Mouse (Mus musculus): ENCODE data around the gene Ankra2. TPM values are rescaled to one million over a fixed set of nuclear protein-coding genes. Genes with fewer than 3 reads are reported as not detected.

The Ankra2 gene
- polyA plus RNA-seq, 1 experiment from 2014 or later: 20.5 TPM

GRCm38 (mm10) chr13:98317911-98318310 is 55.0 kb downstream of the Ankra2 start:
- H3K27ac ChIP-seq (replicated peaks): no peak overlapping the region
- no peak overlapping the region for H3K4me3 ChIP-seq (ENCODE audit: low read depth, low read length)
- no peaks in the 10 kb centered on the region; the same call in 1 of the 2 replicates for H3K4me1 ChIP-seq (replicated peaks; ENCODE audit: control insufficient read depth, insufficient read depth)
- no peaks in the 10 kb centered on the region for H3K9me3 ChIP-seq (ENCODE audit: control insufficient read depth, low read length)
- no peak overlapping the region for H3K9ac ChIP-seq (ENCODE audit: low read length)
- H3K4me2 ChIP-seq (replicated peaks; ENCODE audit: low read depth): no peak overlapping the region
- no peaks in the 10 kb centered on the region for H3K36me3 ChIP-seq (ENCODE audit: control insufficient read depth, insufficient read depth, low read length)
- DNase-seq (ENCODE audit: low spot score) (no peak), ATAC-seq (ENCODE audit: low FRiP score, low TSS enrichment) (no peak)
- no peaks in the 10 kb centered on the region for H3K27me3 ChIP-seq (ENCODE audit: control insufficient read depth, insufficient read depth, low read length)
- TF ChIP-seq EP300 (optimal IDR thresholded peaks at IDR 0.05): no peak
- no peak for TF ChIP-seq CTCF (IDR thresholded peaks at IDR 0.05; ENCODE audit: low read depth)
- 90% methylated on average over 6 of the region's 6 CpGs for WGBS

Other genes with a start within 250 kb of the Ankra2 start
- gene Arhgef28, start 56.6 kb upstream of the Ankra2 start, polyA plus RNA-seq (2015; fragmentation: Nextera tagmentation; extraction: Ambion mirVana): 23.1 and 23.8 TPM in 2 replicates
- gene Utp15, start within 50 bp of the Ankra2 start, polyA plus RNA-seq (2015; fragmentation: Nextera tagmentation; extraction: Ambion mirVana): 9.5 and 9.6 TPM in 2 replicates
- not detected in 2 replicates for gene Gm21976, start 16.8 kb downstream of the Ankra2 start, polyA plus RNA-seq (2015; fragmentation: Nextera tagmentation; extraction: Ambion mirVana)
- 559 TPM in 2 replicates for gene Btf3, start 53.9 kb downstream of the Ankra2 start, polyA plus RNA-seq (2015; fragmentation: Nextera tagmentation; extraction: Ambion mirVana)
- gene Foxd1, start 91.2 kb downstream of the Ankra2 start, polyA plus RNA-seq (2015; fragmentation: Nextera tagmentation; extraction: Ambion mirVana): not detected in 2 replicates
- gene Gm10320, start 228.9 kb downstream of the Ankra2 start, polyA plus RNA-seq (2015; fragmentation: Nextera tagmentation; extraction: Ambion mirVana): 1.5 and 2.3 TPM in 2 replicates